Mouse (Mus musculus) MEL (cell line): ENCODE measurements around the gene Fermt3.

Experiments used
- CTCF ChIP-seq, 3 experiments: IDR thresholded peaks in 2 of 3; conservative IDR thresholded peaks in 1 of 3; 2 replicates each; pipeline ENCODE4 v1.5.1; 2011 to 2012; ENCODE audit warnings: low read length in 3 of 3, low read depth in 2 of 3, mild to moderate bottlenecking in 2 of 3, improper control_type of control experiment in 1 of 3, inconsistent platforms in 1 of 3, mixed read lengths in 1 of 3, moderate library complexity in 1 of 3; ENCODE audit not compliant: control insufficient read depth in 1 of 3, insufficient read depth in 1 of 3, poor library complexity in 1 of 3, severe bottlenecking in 1 of 3
- MEF2A ChIP-seq: IDR thresholded peaks from 2 replicates; pipeline ENCODE4 v1.6.1; 2014; ENCODE audit warnings: low read depth, mild to moderate bottlenecking, inconsistent platforms, low read length, improper control_type of control experiment; ENCODE audit not compliant: poor library complexity, insufficient replicate concordance, severe bottlenecking; ENCODE audit errors: extremely low read depth
- NRF1 ChIP-seq: IDR thresholded peaks from 2 replicates; pipeline ENCODE4 v1.6.1; 2014; ENCODE audit warnings: low read depth, mild to moderate bottlenecking, inconsistent platforms, low read length, improper control_type of control experiment, moderate library complexity; ENCODE audit not compliant: poor library complexity, insufficient read depth, severe bottlenecking
- POLR2AphosphoS5 ChIP-seq: IDR thresholded peaks from 2 replicates; pipeline ENCODE4 v1.6.1; 2012; ENCODE audit warnings: low read depth, borderline replicate concordance, mild to moderate bottlenecking, inconsistent platforms, low read length, moderate library complexity, mixed read lengths
- USF2 ChIP-seq, 2 experiments: IDR thresholded peaks; 2 replicates each; pipeline ENCODE4 v1.6.1; 2011 to 2012; ENCODE audit warnings: improper control_type of control experiment in 2 of 2, low read length in 2 of 2, borderline replicate concordance in 1 of 2, inconsistent platforms in 1 of 2, low read depth in 1 of 2, mild to moderate bottlenecking in 1 of 2; ENCODE audit not compliant: insufficient read depth in 1 of 2

DNA sequence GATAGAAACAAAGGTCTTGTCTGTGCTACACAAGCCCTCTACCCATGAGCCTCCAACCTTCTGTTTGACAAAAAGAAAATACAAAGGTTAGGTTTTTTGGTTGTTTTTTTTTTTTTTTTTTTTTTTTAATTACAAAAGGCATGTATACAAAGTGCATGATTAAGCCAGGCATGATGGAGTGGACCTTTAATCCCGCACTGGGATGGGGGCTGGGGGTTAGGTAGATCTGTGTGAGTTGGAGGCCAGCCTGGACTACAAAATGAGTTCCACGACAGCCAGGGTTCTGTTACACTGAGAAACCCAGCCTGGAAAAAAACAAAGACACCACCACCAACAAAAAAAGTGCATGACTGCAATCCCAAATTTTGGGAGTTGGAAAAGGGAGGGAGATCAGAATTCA lies 21.9 kb upstream of the Fermt3 start:
- TF ChIP-seq POLR2AphosphoS5 (no peak), CTCF (IDR thresholded peaks at IDR 0.05 in 2 of 3, conservative IDR thresholded peaks at IDR 0.05 in 1 of 3; ENCODE audit: control insufficient read depth in 1 of 3, insufficient read depth in 1 of 3, low read depth in 2 of 3, low read length in 3 of 3, poor library complexity in 1 of 3, severe bottlenecking in 1 of 3) (no peak), USF2 (IDR thresholded peaks at IDR 0.05; ENCODE audit: borderline replicate concordance in 1 of 2, insufficient read depth in 1 of 2, low read depth in 1 of 2, low read length in 2 of 2) (no peak), MEF2A (no peak), NRF1 (no peak)
